Mouse (Mus musculus) lung, embryonic 14.5 days (tissue): ENCODE data around the gene Ptp4a2. TPM values are rescaled to one million over a fixed set of nuclear protein-coding genes. Genes with fewer than 3 reads are reported as not detected.
A peak's percentile ranks its signal among the peaks of the same experiment; 100 is the strongest.

Experiments used
- ATAC-seq: fragments of 200-750 bp; cut with Nextera tagmentation; 2 replicates; pipeline ENCODE4 v1.8.0; 2017; ENCODE audit warnings: mild to moderate bottlenecking, moderate TSS enrichment, moderate library complexity; ENCODE audit not compliant: insufficient read depth
- DNase-seq: peaks from one replicate; pipeline ENCODE4 v3.0.0-alpha.2; 2015
- H3K27ac ChIP-seq: fragments of 300-500 bp; sonication (generic); 2 replicates; pipeline ENCODE4 v1.5.1; 2014; ENCODE audit warnings: low read depth, mild to moderate bottlenecking, moderate library complexity
- H3K27me3 ChIP-seq: fragments of 300-500 bp; sonication (generic); 2 replicates; pipeline ENCODE4 v1.6.1; 2014; ENCODE audit warnings: low read length, control low read depth; ENCODE audit not compliant: insufficient read depth
- H3K36me3 ChIP-seq: fragments of 300-500 bp; sonication (generic); 2 replicates; pipeline ENCODE4 v1.6.1; 2014; ENCODE audit warnings: control low read depth; ENCODE audit not compliant: insufficient read depth
- H3K4me1 ChIP-seq: fragments of 300-500 bp; sonication (generic); 2 replicates; pipeline ENCODE4 v1.6.1; 2014; ENCODE audit warnings: antibody characterized with exemption, control low read depth; ENCODE audit not compliant: insufficient read depth
- H3K4me2 ChIP-seq: fragments of 300-500 bp; sonication (generic); 2 replicates; pipeline ENCODE4 v1.6.1; 2014; ENCODE audit warnings: mild to moderate bottlenecking
- H3K4me3 ChIP-seq: fragments of 300-500 bp; sonication (generic); 2 replicates; pipeline ENCODE4 v1.5.1; 2014; ENCODE audit warnings: low read depth, low read length
- H3K9ac ChIP-seq: fragments of 300-500 bp; sonication (generic); 2 replicates; pipeline ENCODE4 v1.6.1; 2014
- H3K9me3 ChIP-seq: fragments of 300-500 bp; sonication (generic); 2 replicates; pipeline ENCODE4 v1.6.1; 2016; ENCODE audit warnings: low read depth, low read length, control low read depth
- CTCF ChIP-seq: IDR thresholded peaks from 2 replicates; pipeline ENCODE4 v1.5.1; 2016; ENCODE audit warnings: antibody characterized with exemption, low read depth
- WGBS: fragments of 180-500 bp; shearing (Covaris S2); extraction: QIAGEN DNeasy Blood & Tissue Kit; methylation state at CpG from one replicate; pipeline ENCODE4 v1.1.7; 2014; 5-methylcytosine and 5-hydroxymethylcytosine counted together
- polyA plus RNA-seq: library from polyadenylated mRNA; unstranded; fragments of >200 nt; fragmentation: Nextera tagmentation; extraction: Ambion mirVana; gene quantifications from 2 replicates; pipeline ENCODE4 v1.2.1, GENCODE M21; 2014

Gene Ptp4a2
- polyA plus RNA-seq, 1 experiment from 2014 or later: 291 TPM

- Histone ChIP-seq H3K36me3 (no peaks in the 10 kb centered on the region), H3K9me3 (no peaks in the 10 kb centered on the region), H3K4me1 (no peaks in the 10 kb centered on the region), H3K9ac (no peak overlapping the region), H3K4me3 (peak overlapping the region; percentile 10; the same call in 1 of the 2 replicates), H3K27ac (no peak overlapping the region; the same call in 1 of the 2 replicates), H3K4me2 (peak overlapping the region; percentile 41), H3K27me3 (no peaks in the 10 kb centered on the region)
- DNase-seq: no peak
- 3% methylated on average over 21 of the region's 21 CpGs for WGBS
- TF ChIP-seq CTCF: 0 out of 2 replicates have a peak, but pooled peaks have one; percentile 3
- ATAC-seq: peak; percentile 47; the same call in 1 of the 2 replicates
Measured at GRCm38 (mm10) chr4:129771672-129772521, 39.1 kb upstream of the Ptp4a2 start.

GRCm38 (mm10) chr4:129781881-129782675 is 28.9 kb upstream of the Ptp4a2 start:
- Histone ChIP-seq H3K9ac (no peak overlapping the region), H3K4me3 (no peak overlapping the region), H3K27ac (peak overlapping the region; percentile 26; the same call in 1 of the 2 replicates), H3K4me2 (no peak overlapping the region), H3K4me1 (no peaks in the 10 kb centered on the region), H3K9me3 (no peaks in the 10 kb centered on the region), H3K27me3 (no peaks in the 10 kb centered on the region), H3K36me3 (no peaks in the 10 kb centered on the region)
- DNase-seq (peak; percentile 80), ATAC-seq (peak; percentile 87)
- TF ChIP-seq CTCF: no peak
- 23% methylated on average over 4 of the region's 4 CpGs for WGBS

GRCm38 (mm10) chr4:129782857-129783331 is 28.1 kb upstream of the Ptp4a2 start:
- TF ChIP-seq CTCF: no peak
- no peak overlapping the region for H3K4me3 ChIP-seq
- H3K4me1 ChIP-seq: no peaks in the 10 kb centered on the region

GRCm38 (mm10) chr4:129783506-129783905 is 27.5 kb upstream of the Ptp4a2 start:
- H3K9me3 ChIP-seq: no peaks in the 10 kb centered on the region
- DNase-seq (no peak), ATAC-seq (no peak)
- no peak for TF ChIP-seq CTCF
- H3K4me2 ChIP-seq: no peak overlapping the region
- no peaks in the 10 kb centered on the region for H3K36me3 ChIP-seq
- no peaks in the 10 kb centered on the region for H3K4me1 ChIP-seq
- H3K9ac ChIP-seq: no peak overlapping the region
- no peak overlapping the region for H3K27ac ChIP-seq
- no peak overlapping the region for H3K4me3 ChIP-seq
- WGBS: 69% methylated on average over 5 of the region's 5 CpGs
- no peaks in the 10 kb centered on the region for H3K27me3 ChIP-seq

More at GRCm38 (mm10) chr4:129782857-129783331, 28.1 kb upstream of the Ptp4a2 start:
- Histone ChIP-seq H3K4me2 (no peak overlapping the region), H3K9me3 (no peaks in the 10 kb centered on the region), H3K27ac (peak overlapping the region; percentile 26; the same call in 1 of the 2 replicates), H3K36me3 (no peaks in the 10 kb centered on the region), H3K9ac (no peak overlapping the region), H3K27me3 (no peaks in the 10 kb centered on the region)
- ATAC-seq (peak; percentile 33; the same call in 1 of the 2 replicates), DNase-seq (peak; percentile 15)
- whole genome bisulfite sequencing: 26% methylated on average over 3 of the region's 3 CpGs

- Histone ChIP-seq H3K4me2 (no peak overlapping the region), H3K27ac (no peak overlapping the region), H3K4me1 (no peaks in the 10 kb centered on the region), H3K9ac (no peak overlapping the region), H3K27me3 (no peaks in the 10 kb centered on the region), H3K9me3 (no peaks in the 10 kb centered on the region), H3K36me3 (no peaks in the 10 kb centered on the region), H3K4me3 (no peak overlapping the region)
- DNase-seq: peak; percentile 97
- no peak for ATAC-seq
- peak; percentile 93 for TF ChIP-seq CTCF
- WGBS: 1% methylated on average over 4 of the region's 4 CpGs
Measured at GRCm38 (mm10) chr4:129785178-129785577, 25.8 kb upstream of the Ptp4a2 start.

- H3K4me1 ChIP-seq: no peaks in the 10 kb centered on the region
- ATAC-seq: no peak
- H3K4me3 ChIP-seq: no peak overlapping the region
- no peaks in the 10 kb centered on the region for H3K27me3 ChIP-seq
- 54% methylated on average over 8 of the region's 8 CpGs for WGBS
- H3K27ac ChIP-seq: no peak overlapping the region
- H3K9ac ChIP-seq: no peak overlapping the region; the same call in 1 of the 2 replicates
- no peak for TF ChIP-seq CTCF
- H3K4me2 ChIP-seq: no peak overlapping the region
- no peak for DNase-seq
- no peaks in the 10 kb centered on the region for H3K9me3 ChIP-seq
- no peaks in the 10 kb centered on the region for H3K36me3 ChIP-seq
Measured at GRCm38 (mm10) chr4:129788693-129789092, 22.3 kb upstream of the Ptp4a2 start.
